Mouse (Mus musculus) layer of hippocampus, adult 9-11 months (tissue): ENCODE measurements at regions not wholly inside any gene's neighbourhood (a gene's known extent, or its start where the extent isn't known, plus 50 kb on each side); places are given as distances from the start of the nearest gene placed in this dataset.

Source experiments
- DNase-seq: peaks from one replicate; pipeline ENCODE4 v3.0.0; 2022

DNA sequence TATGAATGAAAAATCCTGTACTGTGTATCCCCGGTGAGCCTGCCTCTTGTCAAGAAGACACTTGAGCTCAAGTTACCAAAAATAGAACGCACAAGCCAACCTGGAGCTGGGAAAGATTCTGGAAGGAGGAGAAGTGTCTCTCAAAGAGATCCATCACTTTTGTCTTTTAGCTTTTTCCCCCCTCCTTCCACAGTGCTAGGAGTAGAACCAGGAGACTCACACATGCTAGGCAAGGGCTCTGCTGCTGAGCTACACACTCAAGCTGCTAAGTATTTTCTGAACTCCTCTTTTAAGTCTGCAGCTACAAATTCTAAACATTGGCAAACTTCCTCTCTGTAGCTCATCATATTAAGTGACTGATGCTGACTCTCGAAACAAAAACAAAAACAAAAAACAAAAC, 176.2 kb upstream of the Atp5g3 start:
- no peak for DNase-seq

DNA sequence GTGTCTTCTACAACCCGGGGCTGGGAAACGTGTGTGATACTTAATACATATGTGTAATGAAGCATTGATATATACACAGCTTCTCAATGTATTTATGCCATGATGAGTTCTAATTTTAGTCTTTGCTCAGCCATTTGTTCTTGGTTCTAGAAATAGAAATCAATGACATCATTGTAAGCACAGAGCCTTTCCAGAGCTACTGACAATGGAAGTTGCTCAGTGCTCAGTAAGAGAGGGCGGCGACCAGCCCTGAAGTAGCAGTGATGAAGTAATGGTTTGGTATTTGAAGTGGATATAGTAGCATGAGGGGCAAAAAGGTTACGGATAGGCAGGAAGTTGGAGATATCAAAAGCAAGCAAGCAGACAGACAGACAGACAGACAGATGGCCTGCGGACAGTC, 173.8 kb upstream of the Atp5g3 start:
- DNase-seq, result no peak

DNA sequence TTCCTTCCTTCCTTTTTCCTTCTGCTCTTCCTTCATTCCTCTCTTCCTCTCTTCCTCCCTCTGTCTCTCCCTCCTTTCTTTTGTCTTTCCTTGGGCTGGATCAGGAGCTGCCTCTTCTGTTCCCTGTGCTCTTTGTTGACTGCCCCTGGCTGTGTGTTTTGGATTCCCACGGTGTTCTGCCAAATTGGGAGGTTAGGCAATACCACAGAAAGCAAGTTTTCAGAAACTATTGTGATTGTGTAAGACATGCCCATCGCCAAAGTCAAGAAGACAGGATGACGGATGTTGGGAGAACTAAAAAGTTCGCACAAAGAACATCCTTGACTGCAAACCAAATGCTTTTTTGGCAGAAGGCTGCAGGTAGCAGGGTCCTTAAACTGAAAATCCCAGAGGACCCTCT, 165.6 kb upstream of the Atp5g3 start:
- DNase-seq, result no peak

DNA sequence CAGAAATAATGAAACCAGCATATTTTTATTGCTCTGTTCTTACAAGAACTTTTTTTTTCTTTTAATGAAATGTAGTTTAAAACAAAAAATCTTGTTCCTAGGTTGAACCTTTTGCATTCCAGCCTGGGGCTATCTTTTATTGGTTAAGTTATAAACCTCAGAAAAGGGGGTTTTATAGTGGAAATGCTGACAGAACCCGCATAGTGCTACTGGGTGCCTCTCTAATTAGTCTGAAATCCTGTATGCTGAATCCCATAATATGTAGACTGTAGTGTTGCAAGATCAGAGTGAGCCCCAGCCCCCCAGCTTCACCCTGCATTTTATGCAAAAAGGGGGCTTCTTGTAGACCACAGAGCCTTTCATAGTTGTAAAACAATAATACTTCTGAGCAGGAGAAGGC, 164.4 kb upstream of the Atp5g3 start:
- no peak for DNase-seq

DNA sequence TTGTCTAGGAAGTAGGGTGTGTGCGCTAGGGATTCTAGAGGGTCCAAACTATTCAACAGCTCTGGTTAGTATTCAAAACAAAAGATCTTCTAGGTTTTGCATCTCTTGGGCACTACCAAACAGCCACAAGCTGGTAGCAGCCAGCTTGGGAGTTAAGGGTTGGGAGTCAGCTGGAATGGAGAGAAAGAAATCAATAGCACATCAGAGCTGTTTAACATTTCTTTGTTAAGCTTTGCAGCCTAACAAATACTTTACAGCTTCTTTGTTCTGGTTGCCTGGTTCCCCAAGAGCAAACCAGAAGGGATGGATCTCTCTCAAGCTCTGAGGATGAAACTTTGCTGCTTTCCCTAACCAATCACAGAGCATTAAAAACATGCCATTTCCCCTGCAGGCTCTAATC, 162.3 kb upstream of the Atp5g3 start:
- no peak for DNase-seq

DNA sequence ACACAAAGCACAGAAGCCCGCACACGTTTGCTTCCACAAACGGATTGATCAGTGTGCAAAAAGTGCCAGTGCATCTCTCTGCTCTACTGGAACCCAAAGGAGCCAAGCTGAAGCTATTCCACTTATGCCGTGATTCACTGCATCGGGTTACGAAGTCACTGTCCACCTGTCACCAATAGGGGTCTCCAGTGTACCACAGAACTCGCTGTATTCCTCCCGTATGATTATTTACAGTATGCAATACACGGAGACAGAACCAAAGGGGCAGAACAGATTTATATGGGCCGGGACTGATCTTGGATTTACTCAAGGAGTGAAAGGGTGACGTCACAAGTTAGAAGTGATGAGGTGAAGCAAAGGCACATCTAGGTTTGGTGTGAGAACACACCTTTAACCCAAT, 155.5 kb upstream of the Atp5g3 start:
- DNase-seq, result peak; percentile 28

DNA sequence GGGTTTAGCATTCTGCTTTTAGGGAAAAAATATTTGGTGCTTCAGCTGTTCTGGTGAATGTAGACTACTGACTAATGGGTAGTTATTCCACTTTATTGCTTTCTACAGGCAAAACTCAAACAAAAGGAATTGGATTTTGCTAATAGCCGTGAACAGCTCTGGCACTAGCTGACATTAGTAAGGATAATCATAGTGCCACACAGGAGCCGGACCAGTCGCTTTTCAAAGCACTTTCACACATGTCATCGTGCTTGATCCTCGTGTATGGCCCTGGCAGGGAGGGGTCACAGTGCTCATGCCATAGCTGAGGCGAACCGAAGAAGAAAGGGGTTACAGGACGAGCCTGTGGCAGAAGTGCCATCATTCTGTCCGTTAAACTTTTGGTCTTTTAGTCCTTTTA, 153.2 kb upstream of the Atp5g3 start:
- DNase-seq, result no peak

DNA sequence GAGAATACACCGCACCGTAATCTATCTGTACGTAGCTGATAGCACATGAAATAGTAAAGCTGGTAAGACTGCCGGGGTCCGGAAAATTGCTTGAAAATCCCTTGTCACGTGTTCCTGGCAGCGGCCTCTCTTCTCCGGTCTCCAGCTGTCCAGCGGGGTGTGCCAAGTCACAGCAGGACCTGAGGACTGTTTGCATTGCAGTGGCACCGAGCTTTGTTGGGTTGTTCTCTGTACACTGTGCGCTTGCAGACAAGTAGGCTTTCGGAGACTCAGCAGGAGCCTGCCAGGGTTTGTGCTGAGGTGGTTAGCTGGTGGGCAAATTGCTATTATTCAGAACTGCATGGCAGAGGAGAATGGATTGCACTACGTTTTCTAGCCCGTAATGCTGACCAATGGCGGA, 152.7 kb upstream of the Atp5g3 start:
- peak; percentile 5 for DNase-seq

DNA sequence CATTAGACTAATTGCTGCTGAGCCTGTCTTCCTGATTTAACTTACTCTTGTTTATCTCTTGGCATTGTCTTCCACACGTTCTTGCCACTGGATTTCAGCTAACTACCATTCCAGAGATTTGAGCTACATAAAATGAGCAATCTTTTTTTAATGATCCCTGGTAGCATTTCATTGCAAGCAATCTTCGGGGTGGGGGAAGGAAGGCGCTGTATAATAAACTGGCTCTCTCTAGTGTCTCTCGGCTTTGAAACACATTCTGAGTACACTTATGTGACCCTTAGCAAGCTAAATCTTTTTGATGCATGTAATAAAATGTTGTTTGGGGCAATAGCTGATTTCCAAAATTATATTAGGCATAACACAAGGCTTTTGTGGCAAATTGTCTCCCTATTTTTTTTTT, 152.2 kb upstream of the Atp5g3 start:
- no peak for DNase-seq

DNA sequence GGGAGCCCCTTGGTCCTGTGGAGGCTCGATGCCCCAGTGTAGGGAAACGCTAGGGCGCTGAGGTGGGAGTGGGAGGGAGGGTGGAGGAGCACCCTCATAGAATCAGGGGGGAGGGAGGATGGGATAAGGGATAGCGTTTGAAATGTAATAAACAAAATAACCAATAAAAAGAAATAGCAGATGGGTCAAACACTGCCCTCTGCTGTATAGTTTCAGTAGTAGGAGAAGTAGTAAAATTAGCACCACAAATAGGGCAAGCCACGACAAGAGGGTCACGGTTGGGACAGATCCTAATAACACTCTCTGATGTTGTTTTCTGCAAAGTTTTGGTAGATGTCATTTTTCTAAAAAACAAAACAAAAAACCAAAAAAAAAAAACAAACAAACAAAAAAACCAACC, 131.3 kb upstream of the Atp5g3 start:
- no peak for DNase-seq

DNA sequence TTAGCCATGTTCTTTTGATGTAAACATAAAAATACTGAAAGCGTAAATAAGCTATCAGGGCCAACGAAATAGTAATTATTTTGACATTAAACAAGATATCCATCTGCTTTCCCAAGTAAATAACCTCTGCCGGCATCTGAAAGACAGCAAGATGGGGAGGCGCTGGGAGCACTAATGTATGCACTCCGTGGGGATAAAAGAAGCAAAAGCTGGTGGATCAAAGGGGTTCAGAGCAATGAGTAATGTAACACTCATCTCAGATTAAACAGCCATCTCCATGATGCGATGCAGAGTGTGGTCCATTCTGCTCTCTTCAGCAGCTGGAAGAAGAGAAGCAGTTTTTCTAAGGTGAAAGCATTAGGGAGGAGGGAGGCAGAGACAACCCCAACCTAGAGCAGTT, 128.5 kb upstream of the Atp5g3 start:
- DNase-seq, result no peak

DNA sequence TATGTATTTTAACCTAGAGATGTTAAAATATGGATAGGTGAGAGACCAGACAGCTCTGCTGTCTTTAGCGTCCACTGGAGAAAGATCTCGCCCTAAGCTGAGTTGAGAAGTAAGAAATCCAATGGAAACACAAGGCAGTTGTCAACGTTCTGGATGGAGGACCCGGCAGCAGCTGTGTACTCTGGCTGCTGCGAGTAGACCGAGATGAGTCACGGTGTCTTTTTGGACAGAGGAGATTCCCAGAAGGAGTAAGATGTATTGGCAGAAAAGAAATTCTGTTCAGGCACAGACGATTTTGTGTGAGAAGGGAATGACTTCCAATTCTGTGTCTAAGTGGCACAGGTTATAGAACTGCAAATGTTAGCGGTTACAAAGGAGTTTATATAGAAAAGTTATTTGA, 124.9 kb upstream of the Atp5g3 start:
- DNase-seq, result no peak

DNA sequence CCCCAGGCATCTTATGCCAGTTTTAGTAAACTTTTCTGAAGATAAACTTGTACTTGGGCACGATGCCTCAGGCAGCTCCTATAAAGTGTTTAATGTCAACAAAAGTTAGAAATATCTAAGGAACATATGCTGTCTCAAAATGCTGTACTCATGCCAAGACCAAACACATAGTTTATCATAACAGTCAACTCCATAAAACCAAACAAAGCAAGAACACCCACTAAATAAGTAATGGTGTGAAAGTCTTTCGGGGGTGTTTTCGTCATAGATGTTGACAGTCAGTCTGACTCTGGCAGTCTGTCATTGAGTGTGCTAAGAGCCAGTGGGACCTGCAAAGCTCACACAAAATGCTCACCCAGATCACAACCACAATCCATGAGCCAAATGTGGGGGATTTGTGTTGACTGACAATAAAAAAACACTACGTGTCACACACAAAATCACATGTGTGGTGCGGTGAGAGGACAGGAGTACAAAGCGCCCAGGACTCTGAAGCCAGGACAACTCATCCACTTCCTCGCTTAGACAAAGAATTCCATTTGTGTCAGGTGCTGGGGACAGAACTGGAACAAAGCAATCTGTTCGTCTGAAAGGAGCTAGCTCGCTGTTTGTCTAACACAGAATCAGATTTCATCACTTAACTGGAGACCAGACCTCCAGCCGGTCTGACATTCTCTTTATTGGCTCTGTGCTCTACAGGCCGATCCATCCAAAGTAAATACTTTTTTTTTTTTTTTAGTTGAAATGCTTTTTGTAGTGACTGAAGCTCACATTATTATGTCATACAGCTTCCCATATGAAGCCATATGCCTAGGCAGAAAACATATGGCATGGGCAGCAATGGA, 121.3 kb upstream of the Atp5g3 start:
- no peak for DNase-seq

DNA sequence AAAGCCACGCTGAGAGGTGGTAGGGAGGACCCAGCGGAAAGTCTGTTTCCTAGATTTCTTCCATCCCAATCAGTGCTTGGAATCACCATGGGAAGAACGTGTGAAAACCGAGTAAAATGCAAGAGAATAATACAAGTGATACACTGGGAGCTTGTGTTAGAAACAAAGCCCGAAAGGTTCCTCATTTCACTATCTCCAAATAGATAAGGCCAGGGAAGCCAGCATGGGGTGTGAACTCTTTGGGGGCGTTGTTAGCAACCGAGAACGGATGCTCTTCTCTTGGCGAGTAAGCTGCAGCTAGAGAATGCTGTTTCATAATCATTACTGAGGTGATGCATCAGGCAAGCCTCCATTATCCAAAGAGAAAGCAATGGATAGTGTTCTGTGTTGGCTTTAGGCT, 118.8 kb upstream of the Atp5g3 start:
- DNase-seq, result no peak

DNA sequence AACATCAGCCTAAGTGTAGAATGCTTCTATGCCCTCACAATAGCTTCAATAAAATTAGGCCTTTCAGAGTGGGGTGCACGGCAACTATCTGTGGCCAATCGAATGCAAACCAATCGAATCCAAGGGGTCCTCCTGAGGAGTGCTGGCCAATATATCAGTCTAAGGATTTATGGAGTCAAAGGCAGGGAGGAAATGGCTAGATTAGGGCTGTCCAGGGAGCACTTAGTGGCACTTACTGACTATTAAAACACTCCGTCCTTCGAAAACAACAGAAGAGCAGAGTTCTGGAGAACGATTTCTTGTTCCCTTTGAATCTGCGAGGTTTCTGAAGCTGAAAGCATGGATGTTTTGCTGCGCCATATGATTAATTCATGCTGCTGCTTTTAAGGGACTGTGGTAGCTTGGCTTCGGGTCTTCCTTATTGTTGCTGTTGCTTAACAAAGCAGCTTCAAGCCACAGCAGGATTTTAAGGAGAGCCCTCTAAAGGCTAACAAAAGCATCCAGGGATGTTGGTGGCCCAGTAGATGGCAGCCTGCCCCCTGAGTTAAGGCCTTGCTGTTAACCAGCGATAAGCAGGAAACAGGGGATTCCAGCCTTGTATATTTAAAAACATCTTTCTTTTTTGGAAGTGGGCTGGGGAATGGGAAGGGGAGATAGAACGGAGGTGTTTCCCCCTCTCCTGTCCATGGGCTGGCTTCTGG, 116.4 kb upstream of the Atp5g3 start:
- DNase-seq, result peak; percentile 11

DNA sequence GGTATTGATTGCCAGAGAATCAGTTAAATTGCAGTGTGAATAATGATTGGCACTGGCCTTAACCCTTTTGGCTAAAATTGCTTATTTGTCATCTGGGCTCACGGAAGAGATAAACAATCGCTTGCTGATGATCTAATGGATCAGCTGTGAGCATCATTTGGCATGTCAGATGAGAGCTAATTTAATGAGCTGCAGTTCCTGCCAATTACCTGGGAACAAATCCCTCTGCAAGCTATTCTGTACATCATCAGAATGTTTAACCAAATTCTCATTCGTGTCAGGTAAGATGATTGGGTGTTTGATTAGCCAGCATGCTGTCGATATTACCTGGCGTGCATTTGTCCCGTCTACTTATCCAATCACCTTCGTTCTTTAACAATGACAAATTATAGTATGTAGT, 104.0 kb upstream of the Atp5g3 start:
- DNase-seq, result no peak

DNA sequence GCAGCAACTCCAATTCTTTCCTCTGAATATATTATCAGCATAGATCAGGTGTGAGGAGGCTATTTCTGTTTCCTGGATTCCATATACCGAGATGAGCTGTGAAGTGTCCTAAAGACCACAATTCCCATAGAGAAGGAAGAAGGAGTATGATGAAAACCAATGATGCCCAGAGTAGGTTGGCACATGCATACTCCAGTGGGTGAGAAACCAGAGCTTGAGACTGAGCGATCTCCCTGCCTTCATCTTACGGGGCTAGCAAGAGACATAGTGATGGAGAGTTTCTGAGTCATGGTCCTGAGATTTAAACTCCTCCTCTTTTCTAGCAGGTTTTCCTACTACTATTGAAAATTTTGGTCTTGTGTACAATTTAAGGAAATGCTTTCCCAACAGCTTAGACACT, 103.1 kb upstream of the Atp5g3 start:
- DNase-seq, result no peak

DNA sequence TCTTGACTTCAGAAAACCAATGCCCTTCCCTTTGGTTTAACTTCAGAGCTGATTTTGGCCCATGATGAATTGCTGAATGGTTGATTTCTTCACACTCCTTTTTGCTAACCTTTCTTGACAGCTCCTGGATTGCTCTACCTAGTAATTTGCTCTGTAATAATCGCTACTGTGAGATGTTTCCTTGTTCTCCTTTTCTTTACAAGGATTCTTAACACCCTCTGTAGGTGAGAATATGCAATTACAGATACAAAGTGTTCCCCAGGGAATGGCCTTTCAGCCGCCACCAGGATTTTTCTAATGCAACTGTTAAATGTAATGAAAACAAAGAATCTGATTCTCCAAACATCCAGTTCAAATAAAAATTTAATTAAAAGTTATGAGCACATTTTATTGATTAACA, 87.4 kb upstream of the Atp5g3 start:
- no peak for DNase-seq

DNA sequence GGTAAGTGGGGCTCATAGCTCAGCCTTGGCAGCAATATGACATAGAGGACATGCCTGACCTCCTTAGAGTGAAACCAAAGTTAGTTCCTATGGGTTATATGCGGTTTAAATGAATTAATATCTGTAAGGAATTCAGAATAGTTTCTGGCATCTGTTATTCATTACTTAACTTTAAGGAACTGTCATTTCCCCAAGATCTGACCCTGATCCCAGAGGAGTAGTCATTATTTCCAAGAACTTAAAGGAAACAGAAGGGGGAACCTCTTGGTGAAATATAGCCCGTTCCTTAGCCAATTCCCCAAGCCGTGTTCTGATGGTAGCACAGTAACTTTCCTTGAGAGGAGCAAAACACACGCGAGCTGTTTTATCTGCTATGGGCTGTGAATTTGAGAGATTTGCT, 85.9 kb upstream of the Atp5g3 start:
- no peak for DNase-seq

DNA sequence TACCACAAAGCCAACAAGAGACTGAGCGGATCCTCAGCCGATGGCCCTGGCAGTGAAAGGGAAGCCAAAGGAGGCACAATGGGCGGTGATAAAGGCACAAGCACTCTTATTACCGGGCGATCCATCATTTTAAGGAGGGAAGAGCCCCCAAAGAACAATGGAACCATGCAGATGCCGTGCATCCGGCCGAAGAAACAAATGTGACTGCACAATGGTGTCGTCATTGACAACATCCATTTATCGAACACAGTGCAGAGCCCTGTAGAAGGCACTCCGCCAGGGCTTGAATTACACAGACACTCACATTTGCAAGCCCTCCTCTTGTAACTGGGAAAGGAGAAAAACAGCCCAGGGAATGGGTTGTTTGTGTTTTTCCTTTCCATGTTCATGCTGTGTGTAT, 80.7 kb upstream of the Atp5g3 start:
- DNase-seq, result no peak

DNA sequence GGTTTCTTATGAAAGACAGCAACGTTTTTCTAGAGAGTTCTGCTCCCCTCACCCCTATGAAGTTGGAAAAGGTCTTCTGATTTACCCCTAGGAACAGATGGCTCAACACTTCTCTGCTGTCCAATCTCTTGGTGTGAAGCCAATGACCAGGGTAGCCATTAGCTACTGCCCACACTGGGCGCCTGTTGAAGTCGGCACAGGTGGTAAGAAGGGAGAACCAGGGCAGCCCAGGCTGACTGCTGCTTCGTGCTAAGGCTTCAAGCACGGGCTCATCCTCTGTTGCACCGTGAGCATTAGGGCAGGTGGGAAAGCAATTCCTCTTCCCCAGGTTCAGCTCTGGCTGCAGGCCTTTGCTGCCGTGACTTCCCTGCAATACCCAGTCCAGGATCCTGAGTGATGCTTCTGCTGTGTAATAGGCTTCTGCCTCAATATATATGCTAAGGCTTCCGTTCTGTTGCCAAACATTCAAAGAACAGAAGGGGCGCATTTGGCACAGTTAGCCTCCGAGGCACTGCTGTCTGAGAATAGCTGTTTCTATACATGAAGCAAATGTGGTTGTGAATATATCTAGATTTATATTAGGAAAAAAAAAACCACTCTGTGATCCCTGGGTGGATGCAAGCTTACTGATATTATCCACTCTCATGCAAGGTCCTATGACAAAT, 76.4 kb upstream of the Atp5g3 start:
- no peak for DNase-seq

DNA sequence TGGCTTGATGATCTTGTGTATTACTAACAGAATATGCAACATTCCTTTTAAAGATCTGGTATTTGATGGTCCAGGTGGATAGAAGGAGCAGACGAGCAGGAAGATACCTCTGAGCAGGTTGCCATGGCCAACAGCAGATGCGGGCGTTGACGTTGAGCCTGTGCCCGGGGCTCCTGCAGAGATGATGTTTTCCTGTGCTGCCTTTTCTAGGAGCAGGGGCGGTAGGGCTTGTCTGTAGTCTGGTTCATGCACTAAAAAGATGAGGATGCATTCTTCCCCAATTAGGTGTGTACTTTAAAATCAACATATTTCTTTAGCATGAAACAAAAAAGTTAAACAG, 74.8 kb upstream of the Atp5g3 start:
- no peak for DNase-seq

DNA sequence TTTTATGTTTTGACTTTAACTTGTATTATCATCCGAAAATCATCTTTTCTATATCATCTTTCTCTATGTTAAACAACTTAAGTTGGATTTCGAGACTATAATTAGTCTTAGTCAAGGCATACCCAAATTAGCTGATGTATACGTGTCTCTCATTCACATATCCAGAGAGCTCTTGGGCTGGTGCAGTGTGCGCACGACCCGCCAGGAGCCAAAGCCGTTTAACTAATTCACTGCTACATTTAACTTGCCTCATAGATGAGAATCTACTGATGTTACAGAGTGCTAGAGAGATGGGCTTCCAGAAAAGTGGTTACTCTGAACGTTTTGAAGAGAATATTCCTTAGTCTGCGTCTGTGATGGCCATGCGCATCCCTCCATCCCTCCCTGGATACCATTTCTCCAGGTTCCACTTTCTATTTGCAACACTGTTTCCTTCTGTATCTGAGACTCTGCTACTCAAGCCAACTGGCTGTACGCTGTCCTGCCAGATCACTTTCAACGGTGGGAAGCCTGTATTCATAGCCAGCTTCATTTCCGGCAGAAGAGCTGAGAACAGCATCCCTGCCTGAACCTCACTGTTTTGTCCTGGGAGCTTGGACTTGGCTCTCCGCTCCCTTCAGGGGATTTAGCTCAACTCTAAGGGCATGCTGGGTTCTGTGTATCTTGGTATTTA, 74.2 kb upstream of the Atp5g3 start:
- DNase-seq, result no peak

DNA sequence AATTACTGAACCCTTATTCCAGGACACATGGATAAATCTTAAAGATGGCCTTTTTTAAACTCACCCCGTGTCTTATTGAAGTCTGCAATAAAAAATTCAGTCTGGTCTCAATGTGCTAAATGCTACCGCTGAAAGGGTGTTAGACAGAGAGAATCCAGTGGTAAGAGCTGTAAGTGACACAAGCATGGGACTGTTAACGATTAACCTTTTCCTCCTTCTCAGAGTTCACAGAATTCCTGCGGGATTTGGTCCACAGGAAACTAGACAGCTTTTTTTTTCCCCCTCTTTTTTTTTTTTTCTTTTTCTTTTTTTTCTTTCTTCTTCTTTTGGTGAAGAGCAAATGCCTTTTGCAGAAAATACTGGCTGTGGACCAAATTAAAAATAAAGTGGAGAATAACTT, 72.0 kb upstream of the Atp5g3 start:
- no peak for DNase-seq
